In genomic region chr6:99509189-99509592, GRCm38 (mm10) we compare ENCODE assay signal across 11 mouse cellular contexts. TPM values are rescaled to one million over a fixed set of nuclear protein-coding genes. Genes with fewer than 3 reads are reported as not detected.
DNase-seq lines count a peak whose midpoint lies in the region; ATAC-seq and TF ChIP-seq lines count a peak whose summit lies in the region.
"Had no signal": no experiment of that assay in that cellular context is flagged by ENCODE, and none has a peak within 500 bp of the region (broad histone marks: within the 10 kb centered on the region; RNA-seq: fewer than 3 reads in every experiment).

No protein-coding gene starts in this region.

- no peak for DNase-seq in heart, embryonic 10.5 days (ENCODE audit: low spot score)
- no peak for DNase-seq in neural tube, embryonic 10.5 days (ENCODE audit: extremely low spot score, low spot score)
- no peak for DNase-seq in forebrain, postnatal 0 days
- no peak for DNase-seq in thymus, postnatal 36 days
- no peak for DNase-seq in layer of hippocampus, adult 18-20 months (ENCODE audit: low spot score in 2 of 2)
- DNase-seq in layer of hippocampus, adult 9-10 months (ENCODE audit: low spot score), result no peak
- DNase-seq: adrenal gland, adult 8-10 months had no signal

- H3K4me1 ChIP-seq in heart, embryonic 10.5 days, result peaks cover 20% of the 10 kb centered on the region
- H3K4me1 ChIP-seq in heart, embryonic 11.5 days (ENCODE audit: control insufficient read depth, insufficient read depth, low read length), result peaks cover 12% of the 10 kb centered on the region
- H3K4me1 ChIP-seq in neural tube, embryonic 14.5 days (ENCODE audit: control insufficient read depth, insufficient read depth, low read length), result no peaks in the 10 kb centered on the region
- peaks cover 14% of the 10 kb centered on the region for H3K4me1 ChIP-seq in forebrain, postnatal 0 days (ENCODE audit: insufficient read depth)

- no peak for TF ChIP-seq CTCF in forebrain, postnatal 0 days (IDR thresholded peaks at IDR 0.05; ENCODE audit: low read depth)

- H3K27me3 ChIP-seq in heart, embryonic 10.5 days (ENCODE audit: insufficient read depth, poor library complexity, severe bottlenecking), result no peaks in the 10 kb centered on the region
- H3K27me3 ChIP-seq in heart, embryonic 11.5 days (ENCODE audit: control insufficient read depth, insufficient read depth, low read length), result no peaks in the 10 kb centered on the region
- no peaks in the 10 kb centered on the region for H3K27me3 ChIP-seq in neural tube, embryonic 14.5 days (ENCODE audit: control insufficient read depth, insufficient read depth, low read length)
- H3K27me3 ChIP-seq in forebrain, postnatal 0 days (ENCODE audit: insufficient read depth, low read length), result no peaks in the 10 kb centered on the region
- H3K27me3 ChIP-seq: limb, embryonic 12.5 days; megakaryocyte, embryonic 14.5 days had no signal

- no peak overlapping the region for H3K4me2 ChIP-seq in heart, embryonic 11.5 days
- no peak overlapping the region for H3K4me2 ChIP-seq in neural tube, embryonic 14.5 days (ENCODE audit: low read depth, low read length)
- no peak overlapping the region for H3K4me2 ChIP-seq in forebrain, postnatal 0 days (ENCODE audit: low read depth)
- H3K4me2 ChIP-seq: limb, embryonic 12.5 days had no signal

- 0 out of 2 replicates have a peak overlapping the region, but pooled peaks have one; percentile 49 for H3K27ac ChIP-seq in heart, embryonic 10.5 days
- no peak overlapping the region for H3K27ac ChIP-seq in heart, embryonic 11.5 days (ENCODE audit: low read depth, low read length)
- H3K27ac ChIP-seq in neural tube, embryonic 14.5 days (ENCODE audit: low read depth, low read length), result no peak overlapping the region
- H3K27ac ChIP-seq in forebrain, postnatal 0 days (ENCODE audit: low read depth, low read length), result no peak overlapping the region
- H3K27ac ChIP-seq: limb, embryonic 12.5 days had no signal

- no peak overlapping the region for H3K9ac ChIP-seq in heart, embryonic 11.5 days (ENCODE audit: low read depth, low read length)
- H3K9ac ChIP-seq in neural tube, embryonic 14.5 days (replicated peaks; ENCODE audit: low read depth, low read length), result no peak overlapping the region
- H3K9ac ChIP-seq in forebrain, postnatal 0 days, result no peak overlapping the region
- H3K9ac ChIP-seq: limb, embryonic 12.5 days had no signal

- H3K9me3 ChIP-seq in heart, embryonic 10.5 days, result no peaks in the 10 kb centered on the region
- H3K9me3 ChIP-seq in heart, embryonic 11.5 days (replicated peaks; ENCODE audit: control insufficient read depth, low read length), result no peaks in the 10 kb centered on the region
- H3K9me3 ChIP-seq in neural tube, embryonic 14.5 days (ENCODE audit: control insufficient read depth, low read length), result no peaks in the 10 kb centered on the region
- H3K9me3 ChIP-seq in forebrain, postnatal 0 days (ENCODE audit: low read length), result no peaks in the 10 kb centered on the region
- H3K9me3 ChIP-seq: limb, embryonic 12.5 days; megakaryocyte, embryonic 14.5 days had no signal

- no peak for ATAC-seq in heart, embryonic 11.5 days (replicated peaks; ENCODE audit: insufficient number of reproducible peaks, low FRiP score, low TSS enrichment)
- peak; percentile 68; the same call in 1 of the 2 replicates for ATAC-seq in neural tube, embryonic 14.5 days (ENCODE audit: low read depth)
- ATAC-seq in forebrain, postnatal 0 days, result peak; percentile 69

- H3K4me3 ChIP-seq in heart, embryonic 10.5 days, result no peak overlapping the region
- H3K4me3 ChIP-seq in heart, embryonic 11.5 days (ENCODE audit: low read depth, low read length), result no peak overlapping the region
- no peak overlapping the region for H3K4me3 ChIP-seq in neural tube, embryonic 14.5 days (ENCODE audit: low read depth, low read length)
- no peak overlapping the region for H3K4me3 ChIP-seq in forebrain, postnatal 0 days (ENCODE audit: low read depth, low read length)
- H3K4me3 ChIP-seq: limb, embryonic 12.5 days; megakaryocyte, embryonic 14.5 days had no signal

- WGBS in heart, embryonic 10.5 days, result 82% methylated on average over 9 of the region's 9 CpGs
- WGBS in heart, embryonic 11.5 days (ENCODE audit: insufficient replicate concordance), result 82% methylated on average over 9 of the region's 9 CpGs
- WGBS in neural tube, embryonic 14.5 days, result 67% methylated on average over 9 of the region's 9 CpGs
- WGBS in forebrain, postnatal 0 days, result 38% methylated on average over 9 of the region's 9 CpGs

- peaks cover 15% of the 10 kb centered on the region; the same call in 1 of the 2 replicates for H3K36me3 ChIP-seq in heart, embryonic 10.5 days
- no peaks in the 10 kb centered on the region for H3K36me3 ChIP-seq in heart, embryonic 11.5 days (ENCODE audit: control insufficient read depth, insufficient read depth, low read length)
- no peaks in the 10 kb centered on the region for H3K36me3 ChIP-seq in neural tube, embryonic 14.5 days (ENCODE audit: control insufficient read depth, insufficient read depth, low read length)
- no peaks in the 10 kb centered on the region for H3K36me3 ChIP-seq in forebrain, postnatal 0 days (ENCODE audit: insufficient read depth)

RNA-seq across cellular contexts. Expression of gene Foxp1, which starts 13.3 kb away (rescaled TPM):
- polyA plus RNA-seq in heart, embryonic 10.5 days (2016; fragmentation: Nextera tagmentation; extraction: Ambion mirVana), result 79.9 and 99.3 TPM in 2 replicates
- 97.9 and 110 TPM in 2 replicates for polyA plus RNA-seq in heart, embryonic 11.5 days (2014; fragmentation: Nextera tagmentation; extraction: Ambion mirVana)
- 52.4 and 67.7 TPM in 2 replicates for polyA plus RNA-seq in neural tube, embryonic 14.5 days (2014; fragmentation: Nextera tagmentation; extraction: Ambion mirVana)
- total RNA-seq in forebrain, postnatal 0 days (2014; rRNA removed), result 112 and 157 TPM in 2 replicates
- polyA plus RNA-seq in forebrain, postnatal 0 days (2015; fragmentation: Nextera tagmentation; extraction: Ambion mirVana), result 137 and 167 TPM in 2 replicates
- total RNA-seq in layer of hippocampus, adult 18-20 months (2021), result 100 to 1,000 TPM in 1 of 2 experiments, 10 to 100 TPM in 1; 94.3 to 100 TPM
